Mouse (Mus musculus): ENCODE measurements at regions not wholly inside any gene's neighbourhood (a gene's known extent, or its start where the extent isn't known, plus 50 kb on each side); places are given as distances from the start of the nearest gene placed in this dataset.

DNA sequence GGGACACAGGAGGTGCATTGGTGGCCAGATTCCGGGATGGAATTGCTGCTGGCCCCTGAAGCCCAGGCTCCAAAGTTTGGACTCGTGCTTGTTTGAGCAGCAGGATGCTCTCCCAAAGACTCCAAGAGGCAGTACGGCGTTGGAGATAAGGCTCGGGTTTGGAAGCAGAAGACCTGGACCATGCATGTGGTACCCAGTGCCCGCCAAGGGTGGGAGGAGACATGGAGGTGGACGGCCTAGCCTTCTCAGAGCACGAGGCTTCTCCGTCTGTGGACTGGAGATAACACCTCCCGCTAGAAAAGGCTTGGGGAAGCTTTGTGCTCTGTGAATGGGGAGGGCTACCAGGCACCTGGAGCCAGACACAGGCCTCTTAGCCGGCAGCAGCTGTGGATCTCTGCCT lies 271.7 kb downstream of the Rps6kc1 start:
- 85% methylated on average over 11 of the region's 11 CpGs for WGBS

DNA sequence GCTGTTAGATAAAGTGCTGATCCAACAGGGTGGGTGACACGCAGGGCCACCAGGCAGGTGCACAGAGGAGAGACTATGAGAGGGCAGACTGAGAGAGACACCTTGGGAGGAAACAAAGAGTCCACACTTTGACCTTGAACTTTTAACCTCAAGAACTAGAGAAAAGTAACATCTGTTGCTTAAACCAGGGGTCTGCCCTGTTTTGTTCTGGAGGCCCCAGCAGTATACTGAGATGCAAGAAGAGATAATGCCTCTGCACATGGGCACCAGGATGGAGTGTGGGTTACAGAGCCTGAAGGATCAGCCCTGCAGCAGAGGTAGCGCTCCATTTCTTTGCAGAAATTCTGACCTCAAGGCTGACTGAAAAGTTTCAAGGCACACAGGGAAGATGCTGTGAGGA lies 276.6 kb downstream of the Rps6kc1 start:
- Histone ChIP-seq H3K36me3 (no peaks in the 10 kb centered on the region), H3K9ac (replicated peaks) (no peak overlapping the region), H3K4me2 (replicated peaks) (no peak overlapping the region), H3K4me1 (peaks cover 10% of the 10 kb centered on the region; the same call in 1 of the 2 replicates), H3K27ac (replicated peaks) (no peak overlapping the region), H3K4me3 (no peak overlapping the region), H3K27me3 (no peaks in the 10 kb centered on the region), H3K9me3 (no peaks in the 10 kb centered on the region)
- 93% methylated on average over 2 of the region's 2 CpGs for WGBS
- ATAC-seq (ENCODE audit: low FRiP score, low read depth), result no peak

More for the DNA sequence above, 271.7 kb downstream of the Rps6kc1 start:
- no peak for ATAC-seq (ENCODE audit: low FRiP score, low read depth)
- no peak overlapping the region for H3K4me2 ChIP-seq (replicated peaks)
- no peak overlapping the region for H3K27ac ChIP-seq (replicated peaks)
- H3K36me3 ChIP-seq, result no peaks in the 10 kb centered on the region
- H3K4me3 ChIP-seq, result no peak overlapping the region
- no peaks in the 10 kb centered on the region for H3K27me3 ChIP-seq
- H3K9ac ChIP-seq (replicated peaks), result no peak overlapping the region
- no peaks in the 10 kb centered on the region for H3K4me1 ChIP-seq
- H3K9me3 ChIP-seq, result no peaks in the 10 kb centered on the region

DNA sequence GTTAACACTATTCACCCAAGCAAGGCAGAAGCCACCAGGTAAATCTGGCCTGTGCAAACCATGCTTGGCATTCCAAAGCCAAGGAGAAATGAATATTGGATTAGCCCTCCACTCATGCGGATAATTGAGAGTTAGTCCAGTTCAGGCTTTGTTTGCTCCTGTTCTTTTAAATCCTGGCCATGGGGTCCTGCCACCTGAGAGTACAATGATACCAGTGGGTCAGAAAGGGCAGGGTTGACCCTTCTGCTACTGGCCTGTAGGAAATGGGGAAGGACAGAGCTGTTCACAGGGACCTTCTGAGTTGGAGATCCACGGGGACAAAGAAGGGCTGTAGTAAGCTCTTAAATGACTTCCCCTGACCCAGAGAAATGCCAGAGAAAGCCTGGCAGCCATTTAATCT lies 279.9 kb downstream of the Rps6kc1 start:
- H3K9me3 ChIP-seq, result no peaks in the 10 kb centered on the region
- ATAC-seq (ENCODE audit: low FRiP score, low read depth), result no peak
- no peaks in the 10 kb centered on the region for H3K27me3 ChIP-seq
- H3K9ac ChIP-seq (replicated peaks), result no peak overlapping the region
- no peak overlapping the region for H3K27ac ChIP-seq (replicated peaks)
- peaks cover 10% of the 10 kb centered on the region; the same call in 1 of the 2 replicates for H3K4me1 ChIP-seq
- no peak overlapping the region for H3K4me2 ChIP-seq (replicated peaks)
- H3K36me3 ChIP-seq, result no peaks in the 10 kb centered on the region
- H3K4me3 ChIP-seq, result no peak overlapping the region
- 42% methylated on average over 2 of the region's 2 CpGs for WGBS

DNA sequence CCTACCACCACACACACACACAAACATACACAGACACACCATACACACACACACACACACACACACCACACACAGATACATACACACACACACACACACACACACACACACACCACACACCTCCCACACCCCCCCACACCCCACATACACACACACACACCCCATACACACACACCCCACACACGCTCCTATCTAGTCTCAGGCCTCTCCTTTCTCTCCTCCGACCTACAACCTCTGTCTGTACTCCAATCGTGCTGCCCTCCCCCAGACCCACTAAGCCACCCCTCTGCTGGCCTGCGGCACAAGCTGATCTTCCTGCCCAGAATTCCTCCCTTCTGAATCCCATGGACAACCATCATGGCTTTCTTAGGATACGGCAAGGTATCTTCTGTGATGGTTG lies 281.4 kb downstream of the Rps6kc1 start:
- Histone ChIP-seq H3K4me3 (no peak overlapping the region), H3K27me3 (no peaks in the 10 kb centered on the region), H3K36me3 (no peaks in the 10 kb centered on the region), H3K27ac (replicated peaks) (no peak overlapping the region), H3K9ac (replicated peaks) (no peak overlapping the region), H3K4me2 (replicated peaks) (no peak overlapping the region), H3K9me3 (no peaks in the 10 kb centered on the region), H3K4me1 (peaks cover 10% of the 10 kb centered on the region; the same call in 1 of the 2 replicates)
- ATAC-seq (ENCODE audit: low FRiP score, low read depth), result no peak
- 94% methylated on average over 5 of the region's 5 CpGs for WGBS

DNA sequence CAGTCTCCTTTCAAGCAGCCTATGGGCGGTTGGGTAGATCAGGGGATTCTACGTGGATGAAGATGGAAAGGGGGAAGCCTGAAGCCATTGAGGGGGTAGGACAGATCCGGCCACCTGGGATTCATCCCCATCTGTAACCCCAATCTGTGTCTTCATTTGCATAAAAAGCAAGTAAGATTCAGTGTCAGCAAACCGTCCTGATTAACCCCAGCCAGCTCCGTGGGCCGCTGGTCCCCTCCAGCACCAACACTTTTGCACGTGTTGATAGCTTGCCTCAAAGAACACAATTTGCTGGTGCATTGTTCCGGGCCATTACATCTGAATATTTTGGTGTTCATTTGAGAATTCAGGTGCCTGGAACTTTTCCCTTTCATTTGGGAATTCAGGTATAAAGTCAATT lies 287.7 kb downstream of the Rps6kc1 start:
- H3K27me3 ChIP-seq, result no peaks in the 10 kb centered on the region
- ATAC-seq (ENCODE audit: low FRiP score, low read depth), result no peak
- 88% methylated on average over 8 of the region's 8 CpGs for WGBS

DNA sequence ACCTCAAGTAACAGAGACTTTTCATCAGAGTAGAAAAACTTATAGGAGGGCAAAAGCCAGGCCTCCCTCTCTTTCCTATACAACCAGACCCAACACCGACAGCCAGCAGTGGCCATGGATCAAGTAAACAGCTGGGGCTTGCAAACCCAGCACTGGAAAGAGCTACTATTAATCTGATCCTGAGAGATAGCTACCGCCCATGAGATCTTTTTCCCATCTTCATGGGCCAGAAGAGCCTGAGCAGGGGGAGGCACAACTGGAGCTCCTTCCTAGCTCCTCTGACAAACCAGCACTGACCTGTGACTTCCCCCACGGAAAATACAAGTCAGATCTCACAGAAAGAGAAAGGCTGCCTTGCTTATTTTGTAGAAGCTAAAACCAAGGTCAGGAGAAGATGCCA lies 311.1 kb downstream of the Rps6kc1 start:
- H3K27me3 ChIP-seq, result no peaks in the 10 kb centered on the region
- no peaks in the 10 kb centered on the region for H3K4me1 ChIP-seq
- ATAC-seq (ENCODE audit: low FRiP score, low read depth), result no peak
- 80% methylated on average over 3 of the region's 3 CpGs for WGBS
- no peak overlapping the region for H3K4me3 ChIP-seq
- H3K9me3 ChIP-seq, result no peaks in the 10 kb centered on the region
- H3K27ac ChIP-seq (replicated peaks), result no peak overlapping the region
- H3K36me3 ChIP-seq, result no peaks in the 10 kb centered on the region
- no peak overlapping the region for H3K9ac ChIP-seq (replicated peaks)
- no peak overlapping the region for H3K4me2 ChIP-seq (replicated peaks)

More for the DNA sequence above, 287.7 kb downstream of the Rps6kc1 start:
- no peak overlapping the region for H3K4me3 ChIP-seq
- H3K9ac ChIP-seq (replicated peaks), result no peak overlapping the region
- no peaks in the 10 kb centered on the region for H3K9me3 ChIP-seq
- H3K27ac ChIP-seq (replicated peaks), result no peak overlapping the region
- H3K4me2 ChIP-seq (replicated peaks), result no peak overlapping the region
- no peaks in the 10 kb centered on the region for H3K36me3 ChIP-seq
- no peaks in the 10 kb centered on the region for H3K4me1 ChIP-seq

DNA sequence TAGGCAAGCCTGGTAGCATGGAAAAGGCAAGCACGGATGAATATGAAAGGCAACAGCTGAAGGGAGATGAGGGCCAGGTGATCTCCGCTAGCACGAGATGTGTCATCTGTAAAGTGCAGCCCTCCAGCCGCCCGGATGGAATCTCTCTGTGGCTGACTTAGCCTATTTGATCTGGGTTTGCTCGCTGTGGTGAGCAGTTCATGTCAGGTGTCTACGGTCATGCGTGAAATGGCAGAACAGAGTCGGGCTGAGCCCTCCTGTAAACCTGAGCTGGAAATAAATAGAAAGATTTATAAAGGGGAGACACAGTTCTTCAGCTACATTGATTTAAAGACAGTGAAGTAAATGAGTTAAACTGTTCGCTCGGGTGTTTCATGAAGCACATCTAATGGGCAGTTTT lies 311.9 kb downstream of the Rps6kc1 start:
- H3K4me1 ChIP-seq, result no peaks in the 10 kb centered on the region
- no peak for ATAC-seq (ENCODE audit: low FRiP score, low read depth)
- no peaks in the 10 kb centered on the region for H3K36me3 ChIP-seq
- no peak overlapping the region for H3K4me2 ChIP-seq (replicated peaks)
- no peak overlapping the region for H3K4me3 ChIP-seq
- no peak overlapping the region for H3K9ac ChIP-seq (replicated peaks)
- H3K27me3 ChIP-seq, result no peaks in the 10 kb centered on the region
- H3K9me3 ChIP-seq, result no peaks in the 10 kb centered on the region
- WGBS, result 92% methylated on average over 11 of the region's 11 CpGs
- H3K27ac ChIP-seq (replicated peaks), result no peak overlapping the region

DNA sequence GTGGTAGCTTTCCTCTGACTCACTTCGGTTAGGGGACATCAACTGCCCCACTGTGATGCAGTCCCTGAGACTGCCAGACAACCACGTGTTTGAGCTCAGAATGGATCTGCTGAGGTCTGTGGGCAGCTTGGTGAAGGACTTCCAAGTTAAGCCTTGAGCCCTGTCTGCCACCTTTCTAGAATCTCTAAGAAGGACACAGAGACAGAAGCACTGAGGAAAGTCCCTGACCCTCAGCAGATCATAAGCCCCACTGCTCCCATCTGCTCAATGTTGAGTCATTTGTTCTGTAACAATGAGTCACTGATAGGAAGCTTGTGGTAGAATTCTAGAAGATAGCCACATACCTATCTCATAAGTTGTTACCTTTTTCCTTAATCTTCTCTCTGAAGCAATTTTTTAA lies 315.4 kb downstream of the Rps6kc1 start:
- WGBS, result 95% methylated on average over 2 of the region's 2 CpGs
- no peak overlapping the region for H3K4me3 ChIP-seq
- no peak overlapping the region for H3K27ac ChIP-seq (replicated peaks)
- H3K9ac ChIP-seq (replicated peaks), result no peak overlapping the region
- no peak for ATAC-seq (ENCODE audit: low FRiP score, low read depth)
- no peaks in the 10 kb centered on the region for H3K4me1 ChIP-seq
- 0 out of 2 replicates have a peak, but pooled peaks cover 4% of the 10 kb centered on the region for H3K27me3 ChIP-seq
- H3K36me3 ChIP-seq, result no peaks in the 10 kb centered on the region
- H3K9me3 ChIP-seq, result no peaks in the 10 kb centered on the region
- no peak overlapping the region for H3K4me2 ChIP-seq (replicated peaks)

DNA sequence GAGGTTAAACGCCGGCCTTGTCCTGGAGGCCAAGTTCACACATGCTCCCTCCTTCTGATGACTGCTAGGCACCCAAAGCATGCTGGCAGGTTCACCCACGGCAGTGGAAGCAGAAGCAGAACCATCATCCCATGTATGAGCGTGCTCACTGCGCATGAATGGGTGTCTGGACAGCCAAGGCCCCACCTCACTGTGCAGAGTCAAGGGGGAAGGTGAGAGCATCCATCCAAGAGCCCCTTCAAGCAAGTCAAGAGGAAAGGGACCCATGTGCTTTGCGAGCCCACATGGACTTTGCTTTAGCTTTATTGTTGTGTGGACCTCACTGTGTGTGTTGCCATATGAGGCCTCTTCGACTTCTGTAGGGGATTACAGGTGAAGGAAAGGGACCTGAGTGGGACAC lies 319.9 kb downstream of the Rps6kc1 start:
- H3K9ac ChIP-seq (replicated peaks), result no peak overlapping the region
- WGBS, result 90% methylated on average over 7 of the region's 7 CpGs
- H3K9me3 ChIP-seq, result no peaks in the 10 kb centered on the region
- no peaks in the 10 kb centered on the region for H3K4me1 ChIP-seq
- no peak for ATAC-seq (ENCODE audit: low FRiP score, low read depth)
- H3K27ac ChIP-seq (replicated peaks), result no peak overlapping the region
- 0 out of 2 replicates have a peak, but pooled peaks cover 4% of the 10 kb centered on the region for H3K27me3 ChIP-seq
- H3K4me2 ChIP-seq (replicated peaks), result no peak overlapping the region
- no peaks in the 10 kb centered on the region for H3K36me3 ChIP-seq
- H3K4me3 ChIP-seq, result no peak overlapping the region

DNA sequence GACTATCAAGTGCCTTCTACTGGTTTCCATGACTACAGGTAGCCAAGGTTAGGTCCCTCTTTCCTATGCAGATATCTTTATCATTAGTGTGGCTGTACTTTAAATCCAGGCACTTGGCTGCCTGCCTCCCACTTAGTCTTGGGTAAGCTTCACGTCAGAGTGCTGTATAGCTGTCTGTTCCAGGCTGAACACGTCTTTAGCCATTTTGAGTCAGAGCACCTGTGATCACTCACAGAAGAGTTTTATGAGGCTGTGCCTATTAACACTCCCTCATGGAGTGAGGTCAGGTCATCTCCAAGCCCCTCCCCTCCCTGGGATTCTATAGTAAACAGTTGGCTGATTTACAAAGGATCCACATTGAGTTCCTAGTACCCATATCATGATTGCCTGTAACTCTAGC lies 322.0 kb downstream of the Rps6kc1 start:
- Histone ChIP-seq H3K4me2 (replicated peaks) (no peak overlapping the region), H3K9ac (replicated peaks) (no peak overlapping the region), H3K27me3 (0 out of 2 replicates have a peak, but pooled peaks cover 4% of the 10 kb centered on the region), H3K4me3 (no peak overlapping the region), H3K36me3 (no peaks in the 10 kb centered on the region), H3K27ac (replicated peaks) (no peak overlapping the region), H3K4me1 (no peaks in the 10 kb centered on the region), H3K9me3 (no peaks in the 10 kb centered on the region)
- ATAC-seq (ENCODE audit: low FRiP score, low read depth), result no peak
- WGBS, result 78% methylated on average over 2 of the region's 2 CpGs

DNA sequence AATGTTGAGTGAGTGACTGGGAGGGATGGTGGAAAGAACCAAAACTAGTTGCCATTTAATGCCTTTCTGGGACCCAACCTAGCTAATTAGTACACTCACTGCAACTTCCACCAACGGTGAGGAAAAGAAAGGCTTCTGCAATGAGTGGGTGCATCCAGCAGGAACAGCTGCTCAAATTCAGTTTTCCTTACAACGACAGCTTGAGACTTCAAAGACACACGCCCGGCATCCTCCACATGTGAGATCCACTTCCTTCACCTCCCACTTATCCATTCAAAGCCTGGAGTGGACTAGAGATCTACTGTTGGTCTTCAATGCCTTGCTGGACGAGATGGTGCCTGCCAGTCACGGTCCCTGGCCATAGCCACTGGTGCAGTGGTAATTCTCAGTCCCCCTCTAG lies 328.3 kb downstream of the Rps6kc1 start:
- Histone ChIP-seq H3K4me1 (peaks cover 4% of the 10 kb centered on the region; the same call in 1 of the 2 replicates), H3K36me3 (no peaks in the 10 kb centered on the region), H3K4me3 (no peak overlapping the region), H3K4me2 (replicated peaks) (no peak overlapping the region), H3K9ac (replicated peaks) (no peak overlapping the region), H3K27me3 (0 out of 2 replicates have a peak, but pooled peaks cover 4% of the 10 kb centered on the region), H3K27ac (replicated peaks) (no peak overlapping the region), H3K9me3 (no peaks in the 10 kb centered on the region)
- no peak for ATAC-seq (ENCODE audit: low FRiP score, low read depth)
- 82% methylated on average over 6 of the region's 6 CpGs for WGBS

DNA sequence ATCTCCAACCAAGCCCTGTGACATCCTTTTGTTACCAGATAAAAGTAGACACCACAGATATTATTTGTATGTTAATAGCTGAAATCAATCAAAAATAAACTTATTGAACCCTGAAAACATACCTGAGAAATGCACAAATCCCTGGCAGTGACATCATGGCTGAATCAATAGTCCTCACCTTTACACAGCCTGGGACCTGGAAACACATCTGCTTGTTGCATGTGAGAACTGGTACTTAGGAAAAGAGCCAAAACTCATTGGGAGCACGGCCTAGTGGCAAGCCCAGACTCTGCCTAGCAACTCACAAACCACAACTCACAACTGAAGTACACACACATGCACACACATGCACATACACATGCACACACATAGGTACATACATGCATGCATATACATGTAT lies 330.9 kb downstream of the Rps6kc1 start:
- no peaks in the 10 kb centered on the region for H3K9me3 ChIP-seq
- no peak overlapping the region for H3K4me3 ChIP-seq
- H3K27me3 ChIP-seq, result 0 out of 2 replicates have a peak, but pooled peaks cover 4% of the 10 kb centered on the region
- no peak overlapping the region for H3K4me2 ChIP-seq (replicated peaks)
- no peak for ATAC-seq (ENCODE audit: low FRiP score, low read depth)
- H3K36me3 ChIP-seq, result no peaks in the 10 kb centered on the region
- H3K27ac ChIP-seq (replicated peaks), result no peak overlapping the region
- WGBS, result 86% methylated on average over 1 of the region's 1 CpGs
- H3K9ac ChIP-seq (replicated peaks), result no peak overlapping the region
- H3K4me1 ChIP-seq, result peaks cover 4% of the 10 kb centered on the region; the same call in 1 of the 2 replicates

DNA sequence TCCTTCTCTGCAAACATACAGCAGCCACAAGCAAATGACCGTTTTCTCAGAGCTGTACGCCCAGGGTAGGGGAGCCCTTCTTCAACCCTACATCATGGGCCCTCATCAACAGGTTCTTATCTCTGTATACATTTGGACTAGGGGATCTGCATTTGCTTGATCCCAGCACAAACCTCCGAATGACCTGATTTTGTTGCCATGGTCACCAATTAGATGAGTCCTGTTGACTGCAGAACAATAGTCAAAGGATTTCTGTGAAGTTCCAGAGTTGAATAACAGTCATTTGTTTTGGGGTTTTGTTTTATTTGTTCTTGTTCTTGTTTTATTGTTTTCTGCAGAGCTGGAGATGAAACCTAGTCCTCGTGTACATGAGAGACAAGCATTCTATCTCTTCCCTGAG lies 340.6 kb downstream of the Rps6kc1 start:
- Histone ChIP-seq H3K36me3 (no peaks in the 10 kb centered on the region), H3K9ac (replicated peaks) (no peak overlapping the region), H3K27ac (replicated peaks) (no peak overlapping the region), H3K4me3 (no peak overlapping the region), H3K27me3 (peaks cover 16% of the 10 kb centered on the region; the same call in 1 of the 2 replicates), H3K9me3 (no peaks in the 10 kb centered on the region), H3K4me1 (0 out of 2 replicates have a peak, but pooled peaks cover 4% of the 10 kb centered on the region), H3K4me2 (replicated peaks) (no peak overlapping the region)
- WGBS, result 42% methylated on average over 4 of the region's 4 CpGs
- ATAC-seq (ENCODE audit: low FRiP score, low read depth), result no peak
